Mouse (Mus musculus): ENCODE measurements around the gene Yipf3.

Gene Yipf3

GRCm38 (mm10) chr17:46255147-46255546 lies 7.3 kb downstream of the Yipf3 start:
- DNase-seq (ENCODE audit: low spot score) = no peak

- no peak for DNase-seq (ENCODE audit: low spot score)
These were observed 10.6 kb downstream of the Yipf3 start for GRCm38 (mm10) chr17:46258279-46259053.

DNA sequence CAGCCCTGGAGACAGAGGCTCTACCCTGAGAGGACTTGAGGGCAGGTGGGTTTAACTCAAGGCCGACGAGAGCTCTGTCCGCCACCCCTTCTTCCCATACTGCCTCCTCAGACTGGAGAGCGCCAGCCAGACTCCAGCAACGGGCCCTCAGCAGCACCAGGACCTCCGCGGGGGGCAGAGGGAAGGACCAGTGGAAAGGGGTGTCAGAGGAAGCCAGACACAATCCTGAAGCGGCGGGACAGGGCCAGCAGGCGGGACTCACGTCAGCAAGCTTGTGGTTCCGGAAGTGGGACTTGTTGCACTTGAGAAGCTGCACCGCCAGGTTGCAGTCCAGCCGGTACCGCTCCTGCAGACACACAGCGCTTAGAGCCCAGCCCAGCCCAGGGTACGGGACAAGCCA lies 11.8 kb downstream of the Yipf3 start:
- DNase-seq (ENCODE audit: low spot score) = no peak

- no peak for DNase-seq (ENCODE audit: low spot score)
These were observed 14.4 kb downstream of the Yipf3 start for GRCm38 (mm10) chr17:46262201-46262694.

DNA sequence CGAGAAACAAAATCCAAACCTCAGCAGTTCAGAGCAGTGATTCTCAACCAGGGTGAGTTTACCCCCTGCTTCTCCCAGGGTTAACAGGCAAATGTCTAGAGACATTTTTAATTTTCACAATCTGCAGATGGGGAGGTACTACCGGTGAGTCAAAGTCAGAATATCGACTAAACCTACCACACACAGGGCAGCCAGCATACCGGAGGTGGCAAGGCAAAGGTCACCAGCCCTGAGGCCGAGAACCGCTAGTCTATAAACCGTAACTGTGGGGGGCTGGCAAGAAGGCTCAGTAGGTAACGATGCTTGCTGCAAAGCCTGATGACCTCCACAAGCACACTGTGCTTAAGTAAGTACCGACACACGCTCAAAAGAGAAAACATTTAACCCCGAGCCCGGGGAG lies 17.6 kb downstream of the Yipf3 start:
- no peak for DNase-seq (ENCODE audit: low spot score)

GRCm38 (mm10) chr17:46265918-46266618 lies 18.2 kb downstream of the Yipf3 start:
- DNase-seq (ENCODE audit: low spot score) = peak; percentile 73

DNA sequence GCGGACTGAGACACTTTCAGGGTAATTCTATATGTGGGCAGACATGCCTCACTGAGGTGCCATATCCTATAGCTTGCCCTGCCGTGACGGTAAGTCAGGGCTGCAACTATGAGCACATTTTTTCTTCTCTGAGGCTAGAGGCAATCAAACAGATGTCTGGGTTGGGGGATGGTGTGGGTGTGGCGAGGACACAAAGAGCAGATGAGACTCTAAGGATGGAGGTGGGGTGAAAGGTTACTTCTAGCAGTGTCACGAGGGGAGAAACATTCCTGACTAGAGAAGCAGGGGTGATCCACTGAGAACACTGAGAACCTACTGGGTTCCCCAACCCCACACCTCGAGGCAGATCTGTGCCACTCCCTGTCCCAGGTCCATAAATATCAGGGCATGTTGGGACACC lies 19.1 kb downstream of the Yipf3 start:
- no peak for DNase-seq (ENCODE audit: low spot score)

- DNase-seq (ENCODE audit: low spot score) = no peak
These were observed 19.6 kb downstream of the Yipf3 start for GRCm38 (mm10) chr17:46267511-46267910.

DNA sequence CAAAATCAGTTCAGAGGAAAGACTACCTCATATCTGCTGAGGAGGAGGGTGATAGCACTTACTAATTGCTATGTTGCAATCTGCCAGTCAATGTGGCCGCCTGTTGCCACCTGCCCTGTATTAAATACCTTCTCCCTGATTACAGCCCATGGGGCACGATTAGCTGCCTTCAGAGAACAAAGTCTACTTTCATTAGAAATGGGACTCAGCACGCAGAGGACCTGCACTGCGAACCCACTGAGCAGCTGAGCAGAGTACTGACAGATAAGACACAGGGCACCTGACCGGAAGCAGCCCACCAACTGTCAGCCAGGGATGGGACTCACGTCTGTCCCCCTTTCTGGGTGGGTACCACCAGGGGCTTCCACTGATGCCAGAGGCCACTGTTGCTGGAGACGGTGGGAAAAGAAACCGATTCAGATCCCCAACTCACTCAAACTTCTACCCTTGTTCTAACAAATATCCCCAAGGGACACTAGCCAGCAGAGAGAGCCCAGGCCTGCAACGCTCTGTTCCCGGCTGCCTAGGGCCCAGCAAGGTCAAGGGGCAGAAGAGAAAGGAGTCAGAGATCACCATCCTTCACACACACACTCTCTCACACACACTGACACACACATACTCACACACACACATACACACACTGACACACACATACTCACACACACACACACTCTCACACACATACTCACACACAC lies 20.3 kb downstream of the Yipf3 start:
- no peak for DNase-seq (ENCODE audit: low spot score)

GRCm38 (mm10) chr17:46269771-46270534 lies 22.1 kb downstream of the Yipf3 start:
- peak; percentile 54 for DNase-seq (ENCODE audit: low spot score)

GRCm38 (mm10) chr17:46272058-46272457 lies 24.2 kb downstream of the Yipf3 start:
- no peak for DNase-seq (ENCODE audit: low spot score)

DNA sequence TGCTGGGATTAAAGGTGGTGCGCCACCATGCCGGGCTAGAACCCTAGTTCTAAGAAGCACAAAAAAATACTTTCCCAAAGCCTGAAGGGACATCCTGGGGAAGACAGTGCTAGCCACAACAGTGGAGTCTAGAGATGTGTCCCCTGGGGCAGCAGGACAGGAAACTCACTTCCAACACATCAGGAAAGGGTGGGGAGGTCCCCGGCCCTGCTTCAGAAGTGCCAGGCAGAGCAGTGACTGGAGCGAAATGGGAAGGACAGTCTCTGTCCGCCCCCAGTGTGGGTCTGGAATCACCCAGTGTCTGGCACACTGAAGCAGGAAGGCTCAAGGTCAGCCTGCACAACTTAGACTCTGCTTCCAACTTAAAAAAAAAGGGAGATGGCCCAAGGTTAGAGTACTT lies 24.8 kb downstream of the Yipf3 start:
- no peak for DNase-seq (ENCODE audit: low spot score)

- no peak for DNase-seq (ENCODE audit: low spot score)
These were observed 25.9 kb downstream of the Yipf3 start for GRCm38 (mm10) chr17:46273803-46274236.

DNA sequence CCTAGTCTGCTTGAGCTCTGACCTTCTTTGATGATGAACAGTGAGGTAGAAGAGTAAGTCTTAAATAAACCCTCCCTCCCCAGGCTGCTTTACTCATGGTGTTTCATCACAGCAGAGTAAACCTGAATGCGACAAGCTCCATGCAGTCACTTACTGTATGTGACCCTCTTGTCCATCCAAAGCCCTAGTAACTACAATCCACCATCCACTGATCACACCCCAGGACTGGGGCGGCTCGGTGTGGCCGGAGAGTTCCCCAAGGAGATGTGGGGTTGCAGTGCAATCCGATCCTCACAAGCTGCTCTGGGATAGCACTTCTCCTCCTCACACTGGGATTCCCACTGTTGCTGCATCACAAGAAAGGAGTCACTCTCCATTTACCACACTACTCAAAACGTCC lies 26.6 kb downstream of the Yipf3 start:
- no peak for DNase-seq (ENCODE audit: low spot score)

- DNase-seq (ENCODE audit: low spot score) = no peak
These were observed 27.2 kb downstream of the Yipf3 start for GRCm38 (mm10) chr17:46275034-46275433.

GRCm38 (mm10) chr17:46275506-46275905 lies 27.6 kb downstream of the Yipf3 start:
- DNase-seq (ENCODE audit: low spot score) = no peak

DNA sequence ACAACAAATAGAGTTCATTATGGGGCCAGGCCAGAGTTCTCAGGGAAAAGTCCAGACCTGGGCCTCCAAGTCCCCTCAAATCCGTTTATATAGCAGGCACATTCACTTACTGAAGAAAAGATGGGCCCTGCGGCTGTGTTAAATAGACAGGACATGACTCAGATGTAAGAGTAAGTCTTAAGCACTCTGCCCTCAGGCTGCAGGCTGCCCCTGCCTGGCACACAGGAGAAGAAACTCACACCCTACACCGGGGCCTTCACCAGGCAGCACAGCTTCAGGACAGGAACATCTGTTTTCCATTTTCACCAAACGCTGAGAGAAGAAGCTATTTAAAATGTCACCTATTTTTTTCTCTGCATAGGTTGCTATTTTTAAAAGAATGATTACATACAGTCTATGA lies 29.7 kb downstream of the Yipf3 start:
- DNase-seq (ENCODE audit: low spot score) = no peak

- DNase-seq (ENCODE audit: low spot score) = no peak
These were observed 30.3 kb downstream of the Yipf3 start for GRCm38 (mm10) chr17:46278011-46278765.

- peak; percentile 83 for DNase-seq (ENCODE audit: low spot score)
These were observed 34.7 kb downstream of the Yipf3 start, which contains the start of gene Tjap1 for GRCm38 (mm10) chr17:46282483-46283123. Gene Tjap1 (minus strand): TSS chr17:46283026.

- DNase-seq (ENCODE audit: low spot score) = no peak
These were observed 35.3 kb downstream of the Yipf3 start for GRCm38 (mm10) chr17:46283140-46283539.

GRCm38 (mm10) chr17:46283911-46284310 lies 36.0 kb downstream of the Yipf3 start:
- DNase-seq (ENCODE audit: low spot score) = no peak

Measured in urinary bladder, postnatal 25 days (tissue).